Mouse (Mus musculus): ENCODE measurements at regions not wholly inside any gene's neighbourhood (a gene's known extent, or its start where the extent isn't known, plus 50 kb on each side); places are given as distances from the start of the nearest gene placed in this dataset.

- ATAC-seq (ENCODE audit: low FRiP score) (no peak), DNase-seq (ENCODE audit: low spot score, missing footprints) (no peak)
- Histone ChIP-seq H3K27ac (ENCODE audit: low read depth, low read length) (no peak overlapping the region), H3K4me3 (ENCODE audit: low read depth, low read length) (no peak overlapping the region), H3K4me1 (ENCODE audit: control insufficient read depth, insufficient read depth, low read length) (no peaks in the 10 kb centered on the region), H3K36me3 (ENCODE audit: control insufficient read depth, insufficient read depth, low read length) (no peaks in the 10 kb centered on the region), H3K9ac (ENCODE audit: low read length) (no peak overlapping the region), H3K4me2 (no peak overlapping the region), H3K27me3 (ENCODE audit: control insufficient read depth, insufficient read depth, low read length) (no peaks in the 10 kb centered on the region), H3K9me3 (ENCODE audit: control insufficient read depth, low read length) (no peaks in the 10 kb centered on the region)
- 86% methylated on average over 2 of the region's 2 CpGs for WGBS
Observed at GRCm38 (mm10) chr1:167938176-167938575, 249.1 kb downstream of the Lmx1a start.

- no peaks in the 10 kb centered on the region for H3K9me3 ChIP-seq (ENCODE audit: control insufficient read depth, low read length)
- no peak overlapping the region for H3K9ac ChIP-seq (ENCODE audit: low read length)
- DNase-seq (ENCODE audit: low spot score, missing footprints) (peak; percentile 93), ATAC-seq (ENCODE audit: low FRiP score) (peak; percentile 52; the same call in 1 of the 2 replicates)
- no peaks in the 10 kb centered on the region for H3K4me1 ChIP-seq (ENCODE audit: control insufficient read depth, insufficient read depth, low read length)
- no peaks in the 10 kb centered on the region for H3K36me3 ChIP-seq (ENCODE audit: control insufficient read depth, insufficient read depth, low read length)
- no peaks in the 10 kb centered on the region for H3K27me3 ChIP-seq (ENCODE audit: control insufficient read depth, insufficient read depth, low read length)
- 52% methylated on average over 8 of the region's 8 CpGs for WGBS
- no peak overlapping the region for H3K4me3 ChIP-seq (ENCODE audit: low read depth, low read length)
- H3K4me2 ChIP-seq: no peak overlapping the region
- H3K27ac ChIP-seq (ENCODE audit: low read depth, low read length): no peak overlapping the region
Observed at GRCm38 (mm10) chr1:167942037-167942470, 253.0 kb downstream of the Lmx1a start.

DNA sequence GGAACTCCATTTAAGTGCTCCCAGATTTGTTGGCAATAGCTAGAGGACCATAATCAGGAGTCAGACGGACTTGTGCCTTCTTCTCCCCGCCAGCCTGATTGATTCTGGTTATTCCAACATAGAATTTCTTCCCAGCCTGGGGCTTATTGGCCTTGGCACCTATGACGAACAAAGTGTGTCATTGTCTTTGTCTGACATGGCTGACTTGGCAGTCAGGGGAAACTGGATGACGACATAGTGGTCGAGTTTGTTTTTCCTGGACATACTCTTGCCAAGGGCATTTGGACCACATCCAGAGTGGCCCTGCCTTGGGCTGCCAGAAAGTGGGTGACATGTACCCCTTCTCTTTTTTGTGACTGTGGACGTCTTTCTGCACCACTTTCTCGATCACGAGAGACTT is 254.1 kb downstream of the Lmx1a start:
- ATAC-seq (ENCODE audit: low FRiP score) (no peak), DNase-seq (ENCODE audit: low spot score, missing footprints) (no peak)
- no peak overlapping the region for H3K9ac ChIP-seq (ENCODE audit: low read length)
- no peak overlapping the region for H3K4me3 ChIP-seq (ENCODE audit: low read depth, low read length)
- no peak overlapping the region for H3K4me2 ChIP-seq
- WGBS: 86% methylated on average over 8 of the region's 8 CpGs
- no peaks in the 10 kb centered on the region for H3K36me3 ChIP-seq (ENCODE audit: control insufficient read depth, insufficient read depth, low read length)
- H3K27me3 ChIP-seq (ENCODE audit: control insufficient read depth, insufficient read depth, low read length): no peaks in the 10 kb centered on the region
- no peaks in the 10 kb centered on the region for H3K4me1 ChIP-seq (ENCODE audit: control insufficient read depth, insufficient read depth, low read length)
- H3K9me3 ChIP-seq (ENCODE audit: control insufficient read depth, low read length): no peaks in the 10 kb centered on the region
- no peak overlapping the region for H3K27ac ChIP-seq (ENCODE audit: low read depth, low read length)

GRCm38 (mm10) chr1:167945615-167946252 is 256.7 kb downstream of the Lmx1a start:
- ATAC-seq (ENCODE audit: low FRiP score) (no peak), DNase-seq (ENCODE audit: low spot score, missing footprints) (no peak)
- H3K4me3 ChIP-seq (ENCODE audit: low read depth, low read length): no peak overlapping the region
- no peaks in the 10 kb centered on the region for H3K9me3 ChIP-seq (ENCODE audit: control insufficient read depth, low read length)
- no peak overlapping the region for H3K9ac ChIP-seq (ENCODE audit: low read length)
- no peaks in the 10 kb centered on the region for H3K27me3 ChIP-seq (ENCODE audit: control insufficient read depth, insufficient read depth, low read length)
- WGBS: 71% methylated on average over 9 of the region's 9 CpGs
- H3K4me1 ChIP-seq (ENCODE audit: control insufficient read depth, insufficient read depth, low read length): no peaks in the 10 kb centered on the region
- H3K27ac ChIP-seq (ENCODE audit: low read depth, low read length): no peak overlapping the region
- H3K36me3 ChIP-seq (ENCODE audit: control insufficient read depth, insufficient read depth, low read length): no peaks in the 10 kb centered on the region
- H3K4me2 ChIP-seq: no peak overlapping the region

- ATAC-seq (ENCODE audit: low FRiP score): no peak
Observed at GRCm38 (mm10) chr1:167947866-167948265, 258.8 kb downstream of the Lmx1a start.

DNA sequence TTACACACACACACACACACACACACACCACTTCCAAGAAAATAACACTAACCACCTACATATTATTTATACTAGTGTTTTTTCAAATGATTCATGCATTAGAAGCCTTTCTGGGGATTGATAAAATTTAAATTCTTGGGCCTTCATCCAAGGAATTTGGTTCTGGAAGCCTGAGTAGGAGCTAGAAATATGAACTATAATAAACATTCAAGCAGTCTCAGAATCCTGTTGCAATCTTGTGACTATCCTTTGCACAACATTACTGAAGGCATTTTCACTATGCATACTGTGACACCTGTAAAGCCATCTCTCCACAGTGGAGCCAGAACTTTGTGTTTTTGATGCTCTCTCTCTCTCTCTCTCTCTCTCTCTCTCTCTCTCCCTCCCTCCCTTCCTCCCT is 262.7 kb downstream of the Lmx1a start:
- H3K36me3 ChIP-seq (ENCODE audit: control insufficient read depth, insufficient read depth, low read length): no peaks in the 10 kb centered on the region

More at GRCm38 (mm10) chr1:167947866-167948265, 258.8 kb downstream of the Lmx1a start:
- no peak overlapping the region for H3K4me3 ChIP-seq (ENCODE audit: low read depth, low read length)
- H3K9ac ChIP-seq (ENCODE audit: low read length): no peak overlapping the region
- H3K4me2 ChIP-seq: no peak overlapping the region
- no peaks in the 10 kb centered on the region for H3K36me3 ChIP-seq (ENCODE audit: control insufficient read depth, insufficient read depth, low read length)
- H3K27me3 ChIP-seq (ENCODE audit: control insufficient read depth, insufficient read depth, low read length): no peaks in the 10 kb centered on the region
- 79% methylated on average over 7 of the region's 7 CpGs for WGBS
- DNase-seq (ENCODE audit: low spot score, missing footprints): no peak
- H3K4me1 ChIP-seq (ENCODE audit: control insufficient read depth, insufficient read depth, low read length): no peaks in the 10 kb centered on the region
- no peak overlapping the region for H3K27ac ChIP-seq (ENCODE audit: low read depth, low read length)
- no peaks in the 10 kb centered on the region for H3K9me3 ChIP-seq (ENCODE audit: control insufficient read depth, low read length)

DNA sequence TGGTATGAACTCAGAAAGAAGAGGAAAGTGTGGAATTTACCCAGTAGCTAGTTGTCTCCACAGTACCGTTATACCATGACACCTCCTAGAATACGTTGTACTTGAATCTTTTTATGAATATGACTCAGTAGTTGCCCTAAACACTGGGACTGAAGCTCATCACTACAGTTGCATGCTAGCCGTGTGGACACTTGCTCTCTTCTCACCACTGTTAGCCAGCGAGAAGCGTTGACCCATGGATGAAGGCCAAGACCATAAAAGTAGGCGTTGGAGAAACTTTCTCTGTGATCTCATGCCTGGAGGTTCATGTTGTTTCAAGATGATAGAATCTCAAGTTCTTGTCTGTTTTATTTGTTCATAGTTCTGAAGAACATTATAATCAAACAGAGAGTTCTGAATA is 269.5 kb downstream of the Lmx1a start:
- H3K4me2 ChIP-seq: no peak overlapping the region
- H3K36me3 ChIP-seq (ENCODE audit: control insufficient read depth, insufficient read depth, low read length): no peaks in the 10 kb centered on the region
- WGBS: 95% methylated on average over 6 of the region's 6 CpGs
- no peak overlapping the region for H3K4me3 ChIP-seq (ENCODE audit: low read depth, low read length)
- no peaks in the 10 kb centered on the region for H3K27me3 ChIP-seq (ENCODE audit: control insufficient read depth, insufficient read depth, low read length)
- H3K9me3 ChIP-seq (ENCODE audit: control insufficient read depth, low read length): no peaks in the 10 kb centered on the region
- DNase-seq (ENCODE audit: low spot score, missing footprints): peak; percentile 73
- ATAC-seq (ENCODE audit: low FRiP score): no peak
- H3K4me1 ChIP-seq (ENCODE audit: control insufficient read depth, insufficient read depth, low read length): no peaks in the 10 kb centered on the region
- H3K9ac ChIP-seq (ENCODE audit: low read length): no peak overlapping the region
- H3K27ac ChIP-seq (ENCODE audit: low read depth, low read length): no peak overlapping the region

More for the DNA sequence above, 262.7 kb downstream of the Lmx1a start:
- H3K9ac ChIP-seq (ENCODE audit: low read length): no peak overlapping the region
- DNase-seq (ENCODE audit: low spot score, missing footprints): no peak
- H3K27ac ChIP-seq (ENCODE audit: low read depth, low read length): no peak overlapping the region
- H3K4me1 ChIP-seq (ENCODE audit: control insufficient read depth, insufficient read depth, low read length): no peaks in the 10 kb centered on the region
- no peak overlapping the region for H3K4me2 ChIP-seq
- no peaks in the 10 kb centered on the region for H3K9me3 ChIP-seq (ENCODE audit: control insufficient read depth, low read length)
- no peaks in the 10 kb centered on the region for H3K27me3 ChIP-seq (ENCODE audit: control insufficient read depth, insufficient read depth, low read length)
- no peak for ATAC-seq (ENCODE audit: low FRiP score)
- H3K4me3 ChIP-seq (ENCODE audit: low read depth, low read length): no peak overlapping the region

DNA sequence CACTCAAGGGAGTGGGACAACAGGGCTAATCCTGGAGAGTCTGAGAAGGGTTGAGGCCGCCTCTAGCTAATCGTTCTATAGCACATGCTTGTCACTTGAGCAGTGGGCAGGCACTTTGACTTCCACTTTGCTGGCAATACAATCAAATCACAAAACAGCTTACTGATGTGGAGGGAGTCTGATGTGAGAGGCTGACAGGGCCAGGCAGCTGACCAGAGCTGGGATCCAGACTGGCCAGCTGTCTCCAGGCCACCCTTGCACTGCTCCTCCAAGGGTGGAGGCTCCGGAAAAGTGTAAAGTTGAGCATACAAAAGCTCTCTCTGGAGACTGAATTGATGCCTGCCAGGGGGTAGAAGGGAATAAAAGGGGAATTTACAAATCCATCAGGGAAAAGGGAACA is 280.5 kb downstream of the Lmx1a start:
- no peaks in the 10 kb centered on the region for H3K27me3 ChIP-seq (ENCODE audit: control insufficient read depth, insufficient read depth, low read length)
- peak; percentile 79 for ATAC-seq (ENCODE audit: low FRiP score)
- DNase-seq (ENCODE audit: low spot score, missing footprints): peak; percentile 83
- no peaks in the 10 kb centered on the region for H3K9me3 ChIP-seq (ENCODE audit: control insufficient read depth, low read length)
- no peak overlapping the region for H3K27ac ChIP-seq (ENCODE audit: low read depth, low read length)
- no peak overlapping the region for H3K4me3 ChIP-seq (ENCODE audit: low read depth, low read length)
- no peak overlapping the region for H3K9ac ChIP-seq (ENCODE audit: low read length)
- no peak overlapping the region for H3K4me2 ChIP-seq
- no peaks in the 10 kb centered on the region for H3K36me3 ChIP-seq (ENCODE audit: control insufficient read depth, insufficient read depth, low read length)
- H3K4me1 ChIP-seq (ENCODE audit: control insufficient read depth, insufficient read depth, low read length): no peaks in the 10 kb centered on the region; the same call in 1 of the 2 replicates
- 34% methylated on average over 3 of the region's 3 CpGs for WGBS

DNA sequence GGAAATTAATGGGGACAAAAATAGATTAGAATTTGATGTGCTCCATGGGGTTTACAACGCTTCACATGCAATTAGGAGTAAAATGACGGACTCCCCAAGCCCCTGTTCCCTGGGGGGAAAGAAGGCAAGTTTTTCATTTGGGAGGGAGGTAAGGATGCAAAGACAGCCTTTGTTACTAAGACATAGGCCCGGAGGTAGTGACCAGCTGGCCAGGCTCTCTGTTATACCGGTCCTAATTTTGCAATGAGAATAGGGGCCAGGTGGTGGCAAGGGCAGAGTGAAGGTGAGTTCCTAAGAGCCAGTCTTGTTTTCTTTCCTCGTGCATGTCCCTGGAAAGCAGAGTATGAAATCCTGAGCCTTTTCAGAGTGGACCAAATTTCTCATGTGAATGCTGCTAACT is 280.9 kb downstream of the Lmx1a start:
- Histone ChIP-seq H3K9me3 (ENCODE audit: control insufficient read depth, low read length) (no peaks in the 10 kb centered on the region), H3K4me2 (no peak overlapping the region), H3K4me1 (ENCODE audit: control insufficient read depth, insufficient read depth, low read length) (no peaks in the 10 kb centered on the region; the same call in 1 of the 2 replicates), H3K27me3 (ENCODE audit: control insufficient read depth, insufficient read depth, low read length) (no peaks in the 10 kb centered on the region), H3K27ac (ENCODE audit: low read depth, low read length) (no peak overlapping the region), H3K36me3 (ENCODE audit: control insufficient read depth, insufficient read depth, low read length) (no peaks in the 10 kb centered on the region), H3K9ac (ENCODE audit: low read length) (no peak overlapping the region), H3K4me3 (ENCODE audit: low read depth, low read length) (no peak overlapping the region)
- DNase-seq (ENCODE audit: low spot score, missing footprints) (no peak), ATAC-seq (ENCODE audit: low FRiP score) (peak; percentile 52; the same call in 1 of the 2 replicates)
- 37% methylated on average over 5 of the region's 5 CpGs for WGBS

All from midbrain, embryonic 11.5 days (tissue).